Mouse (Mus musculus): Measurements from ENCODE around the gene Rnaseh2b. TPM values are rescaled to one million over a fixed set of nuclear protein-coding genes. Genes with fewer than 3 reads are reported as not detected.

Rnaseh2b gene
- polyA plus RNA-seq (2014; fragmentation: Nextera tagmentation; extraction: Ambion mirVana): 65.0 and 70.9 TPM in 2 replicates

DNA sequence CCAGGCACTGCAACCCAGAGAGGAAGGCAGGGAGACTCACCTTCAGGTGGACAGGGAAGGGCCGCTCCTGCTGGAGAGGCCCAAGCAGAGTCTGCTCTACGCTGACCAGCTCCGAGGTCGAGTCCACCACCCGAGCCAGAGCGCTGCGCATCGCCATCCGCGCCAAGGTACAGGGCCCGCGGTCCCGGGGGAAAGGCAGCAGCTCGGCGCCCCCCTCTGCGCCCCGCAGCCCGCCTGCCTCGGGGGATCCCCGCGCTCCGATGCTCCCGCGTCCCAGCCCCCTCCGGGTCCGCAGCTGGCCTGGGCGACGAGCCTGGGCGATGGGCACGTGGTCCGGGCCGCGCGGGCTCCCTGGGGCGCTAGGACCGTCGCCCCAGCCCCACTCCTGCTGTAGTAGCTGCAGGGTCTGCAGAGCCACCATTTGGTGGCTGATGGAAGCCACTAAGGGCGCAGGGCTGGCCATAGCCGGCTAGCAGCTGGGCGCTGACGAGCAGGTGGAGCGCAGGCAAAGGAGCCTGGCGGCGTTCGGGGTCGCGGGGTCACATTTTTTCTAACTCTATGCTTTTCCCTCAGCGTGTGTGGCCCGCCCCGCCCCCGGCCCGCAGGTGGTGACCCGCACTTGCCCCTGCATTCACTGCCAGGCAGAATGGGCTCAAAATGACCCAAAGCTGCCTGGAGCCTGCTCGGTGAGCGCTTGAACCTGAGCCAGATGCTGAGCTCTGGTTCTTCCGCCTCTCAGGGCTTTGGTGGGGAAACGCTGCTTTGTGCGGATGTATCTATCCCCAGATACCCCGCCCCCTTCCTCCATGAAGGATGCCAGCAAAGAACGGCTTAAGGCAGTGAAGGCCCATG is at the start of gene Rnaseh2b, which contains the start of gene Dleu7:
Gene Rnaseh2b (plus strand): TSS at position 102 of the 852 bp plus-strand sequence.
Gene Dleu7 (minus strand): TSS at position 560 of the 852 bp plus-strand sequence.
- Histone ChIP-seq H3K27me3 (ENCODE audit: control insufficient read depth, insufficient read depth, low read length) (no peaks in the 10 kb centered on the region), H3K9ac (replicated peaks; ENCODE audit: low read depth, low read length) (peak within 1 kb of the TSS; percentile 40), H3K36me3 (ENCODE audit: control insufficient read depth, insufficient read depth, low read length) (no peaks in the 10 kb centered on the region), H3K4me1 (ENCODE audit: control insufficient read depth, insufficient read depth, low read length) (peaks cover 3% of the 10 kb centered on the region; the same call in 1 of the 2 replicates), H3K4me3 (ENCODE audit: low read depth, low read length) (peak within 1 kb of the TSS; percentile 42), H3K4me2 (replicated peaks; ENCODE audit: low read depth, low read length) (peak within 1 kb of the TSS; percentile 99), H3K27ac (ENCODE audit: low read length) (no peak within 1 kb of the TSS), H3K9me3 (ENCODE audit: control insufficient read depth, low read depth, low read length) (no peaks in the 10 kb centered on the region)
- WGBS: under 1% methylated on average over 60 of the region's 60 CpGs
- peak; percentile 42 for ATAC-seq (ENCODE audit: insufficient number of reproducible peaks, insufficient read depth, low FRiP score, low read depth)

DNA sequence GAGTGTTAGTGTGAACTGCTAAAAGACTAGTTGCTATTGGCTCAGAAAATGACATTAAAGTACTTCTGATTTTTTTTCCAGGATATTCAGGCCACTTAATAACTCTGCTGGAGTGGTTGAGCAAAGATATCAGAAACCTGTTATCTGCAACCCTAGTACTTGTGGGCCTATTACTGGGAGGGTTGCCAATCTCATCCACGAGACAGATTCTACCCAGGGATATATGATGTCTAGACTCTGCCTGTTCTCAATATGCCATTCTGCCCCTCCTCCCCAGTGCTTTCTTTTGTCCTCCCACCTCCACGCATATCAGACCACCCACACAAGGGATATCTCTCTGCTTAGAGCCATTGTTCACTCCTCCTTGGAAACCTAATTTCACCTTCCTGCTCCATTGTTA is 48.9 kb upstream of the Rnaseh2b start:
- WGBS: 77% methylated on average over 2 of the region's 2 CpGs
- ATAC-seq (ENCODE audit: insufficient number of reproducible peaks, insufficient read depth, low FRiP score, low read depth): no peak
- H3K36me3 ChIP-seq (ENCODE audit: control insufficient read depth, insufficient read depth, low read length): no peaks in the 10 kb centered on the region
- H3K4me2 ChIP-seq (replicated peaks; ENCODE audit: low read depth, low read length): no peak overlapping the region
- no peak overlapping the region for H3K9ac ChIP-seq (replicated peaks; ENCODE audit: low read depth, low read length)
- no peaks in the 10 kb centered on the region for H3K9me3 ChIP-seq (ENCODE audit: control insufficient read depth, low read depth, low read length)
- H3K27ac ChIP-seq (ENCODE audit: low read length): no peak overlapping the region
- H3K4me3 ChIP-seq (ENCODE audit: low read depth, low read length): no peak overlapping the region
- H3K27me3 ChIP-seq (ENCODE audit: control insufficient read depth, insufficient read depth, low read length): no peaks in the 10 kb centered on the region
- H3K4me1 ChIP-seq (ENCODE audit: control insufficient read depth, insufficient read depth, low read length): 0 out of 2 replicates have a peak, but pooled peaks cover 3% of the 10 kb centered on the region

DNA sequence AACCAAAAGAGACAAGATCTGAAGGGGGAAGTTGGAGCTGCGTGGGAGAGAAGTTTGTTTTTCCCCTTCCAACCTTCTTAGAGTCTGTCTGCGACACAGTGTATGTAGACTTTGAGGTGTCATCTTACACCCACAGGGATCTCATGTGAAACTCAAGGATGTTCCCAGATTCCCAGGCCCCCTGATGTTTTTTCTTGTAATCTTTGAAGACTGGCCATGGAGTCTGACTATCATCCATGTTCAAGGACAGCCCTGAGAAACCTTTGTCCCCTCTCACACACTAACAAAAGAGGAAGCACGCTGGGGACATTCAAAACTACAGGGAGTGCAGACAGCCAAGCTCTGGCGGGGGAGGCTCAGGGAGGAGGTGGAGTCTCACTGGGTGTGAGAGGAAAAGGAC is 46.8 kb upstream of the Rnaseh2b start:
- 18% methylated on average over 4 of the region's 4 CpGs for WGBS
- Histone ChIP-seq H3K27me3 (ENCODE audit: control insufficient read depth, insufficient read depth, low read length) (no peaks in the 10 kb centered on the region), H3K9me3 (ENCODE audit: control insufficient read depth, low read depth, low read length) (no peaks in the 10 kb centered on the region), H3K4me3 (ENCODE audit: low read depth, low read length) (no peak overlapping the region), H3K4me1 (ENCODE audit: control insufficient read depth, insufficient read depth, low read length) (0 out of 2 replicates have a peak, but pooled peaks cover 3% of the 10 kb centered on the region), H3K27ac (ENCODE audit: low read length) (no peak overlapping the region), H3K4me2 (replicated peaks; ENCODE audit: low read depth, low read length) (no peak overlapping the region), H3K36me3 (ENCODE audit: control insufficient read depth, insufficient read depth, low read length) (no peaks in the 10 kb centered on the region), H3K9ac (replicated peaks; ENCODE audit: low read depth, low read length) (no peak overlapping the region)
- no peak for ATAC-seq (ENCODE audit: insufficient number of reproducible peaks, insufficient read depth, low FRiP score, low read depth)

DNA sequence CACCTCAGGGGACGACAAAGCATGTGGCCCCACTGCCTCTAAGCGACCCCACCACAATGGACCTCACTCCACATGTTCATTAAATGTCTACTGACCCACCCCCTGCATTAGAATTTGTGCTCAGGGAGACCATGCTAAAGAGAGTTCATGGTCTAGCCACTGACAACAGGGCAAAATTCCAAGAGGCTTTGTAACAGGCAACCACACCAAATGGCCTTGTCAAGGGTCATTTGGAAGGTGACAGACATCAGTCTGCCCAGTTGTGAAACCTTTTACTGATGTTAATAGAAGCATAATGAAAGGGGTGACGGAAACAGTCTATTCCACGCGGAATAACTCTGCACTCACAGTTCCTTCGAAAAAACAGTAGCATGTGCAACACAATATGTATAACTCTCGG is 44.0 kb upstream of the Rnaseh2b start:
- H3K4me3 ChIP-seq (ENCODE audit: low read depth, low read length): no peak overlapping the region
- no peaks in the 10 kb centered on the region for H3K36me3 ChIP-seq (ENCODE audit: control insufficient read depth, insufficient read depth, low read length)
- no peaks in the 10 kb centered on the region for H3K9me3 ChIP-seq (ENCODE audit: control insufficient read depth, low read depth, low read length)
- H3K27me3 ChIP-seq (ENCODE audit: control insufficient read depth, insufficient read depth, low read length): no peaks in the 10 kb centered on the region
- H3K9ac ChIP-seq (replicated peaks; ENCODE audit: low read depth, low read length): no peak overlapping the region
- H3K4me2 ChIP-seq (replicated peaks; ENCODE audit: low read depth, low read length): no peak overlapping the region
- 89% methylated on average over 7 of the region's 7 CpGs for WGBS
- H3K4me1 ChIP-seq (ENCODE audit: control insufficient read depth, insufficient read depth, low read length): 0 out of 2 replicates have a peak, but pooled peaks cover 3% of the 10 kb centered on the region
- H3K27ac ChIP-seq (ENCODE audit: low read length): no peak overlapping the region
- no peak for ATAC-seq (ENCODE audit: insufficient number of reproducible peaks, insufficient read depth, low FRiP score, low read depth)

DNA sequence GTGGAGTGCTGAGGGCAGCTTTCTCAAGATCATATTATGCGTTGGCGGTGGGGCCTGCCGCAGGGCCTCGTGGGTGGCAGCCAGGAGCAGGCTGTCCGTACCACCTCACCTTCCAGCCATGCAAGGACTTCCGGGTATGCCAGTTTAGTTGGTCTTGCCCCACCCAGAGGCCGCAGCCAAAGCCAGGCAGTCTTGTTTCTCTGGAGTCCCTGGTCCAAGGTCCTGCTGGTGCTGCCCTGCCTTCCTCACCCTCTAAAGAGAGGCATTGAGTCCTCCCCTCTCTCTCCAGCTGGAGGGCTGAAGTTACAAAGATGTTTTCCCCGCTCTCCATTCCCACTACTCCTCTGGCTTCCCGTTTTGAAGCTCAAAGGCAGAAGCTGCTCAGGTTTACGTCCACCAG is 43.6 kb upstream of the Rnaseh2b start:
- no peaks in the 10 kb centered on the region for H3K36me3 ChIP-seq (ENCODE audit: control insufficient read depth, insufficient read depth, low read length)
- H3K4me1 ChIP-seq (ENCODE audit: control insufficient read depth, insufficient read depth, low read length): 0 out of 2 replicates have a peak, but pooled peaks cover 3% of the 10 kb centered on the region
- no peak overlapping the region for H3K9ac ChIP-seq (replicated peaks; ENCODE audit: low read depth, low read length)
- no peaks in the 10 kb centered on the region for H3K9me3 ChIP-seq (ENCODE audit: control insufficient read depth, low read depth, low read length)
- WGBS: 79% methylated on average over 10 of the region's 10 CpGs
- H3K27ac ChIP-seq (ENCODE audit: low read length): no peak overlapping the region
- no peaks in the 10 kb centered on the region for H3K27me3 ChIP-seq (ENCODE audit: control insufficient read depth, insufficient read depth, low read length)
- no peak overlapping the region for H3K4me3 ChIP-seq (ENCODE audit: low read depth, low read length)
- no peak overlapping the region for H3K4me2 ChIP-seq (replicated peaks; ENCODE audit: low read depth, low read length)
- no peak for ATAC-seq (ENCODE audit: insufficient number of reproducible peaks, insufficient read depth, low FRiP score, low read depth)

DNA sequence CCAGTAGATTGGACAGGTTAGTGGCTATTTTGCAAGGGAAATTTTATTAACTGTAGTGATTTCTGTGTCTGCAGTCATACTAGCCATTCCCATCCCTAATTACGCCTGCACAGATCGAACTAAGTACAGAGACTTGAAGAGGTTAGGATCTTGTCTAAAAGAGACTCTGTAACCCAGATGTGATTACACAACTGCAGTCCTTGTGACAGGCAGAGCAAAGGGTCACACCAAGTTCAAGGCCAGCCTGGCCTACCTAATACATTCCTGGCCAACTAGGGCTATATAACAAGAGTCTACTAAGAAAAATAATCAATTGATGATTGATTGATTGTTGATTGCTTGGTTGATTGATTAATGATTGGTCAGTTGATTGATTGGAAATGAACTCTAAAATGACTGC is 43.1 kb upstream of the Rnaseh2b start:
- Histone ChIP-seq H3K4me2 (replicated peaks; ENCODE audit: low read depth, low read length) (no peak overlapping the region), H3K9me3 (ENCODE audit: control insufficient read depth, low read depth, low read length) (no peaks in the 10 kb centered on the region), H3K36me3 (ENCODE audit: control insufficient read depth, insufficient read depth, low read length) (no peaks in the 10 kb centered on the region), H3K4me3 (ENCODE audit: low read depth, low read length) (no peak overlapping the region), H3K27me3 (ENCODE audit: control insufficient read depth, insufficient read depth, low read length) (no peaks in the 10 kb centered on the region), H3K9ac (replicated peaks; ENCODE audit: low read depth, low read length) (no peak overlapping the region), H3K27ac (ENCODE audit: low read length) (no peak overlapping the region), H3K4me1 (ENCODE audit: control insufficient read depth, insufficient read depth, low read length) (0 out of 2 replicates have a peak, but pooled peaks cover 3% of the 10 kb centered on the region)
- WGBS: 81% methylated on average over 2 of the region's 2 CpGs
- no peak for ATAC-seq (ENCODE audit: insufficient number of reproducible peaks, insufficient read depth, low FRiP score, low read depth)

DNA sequence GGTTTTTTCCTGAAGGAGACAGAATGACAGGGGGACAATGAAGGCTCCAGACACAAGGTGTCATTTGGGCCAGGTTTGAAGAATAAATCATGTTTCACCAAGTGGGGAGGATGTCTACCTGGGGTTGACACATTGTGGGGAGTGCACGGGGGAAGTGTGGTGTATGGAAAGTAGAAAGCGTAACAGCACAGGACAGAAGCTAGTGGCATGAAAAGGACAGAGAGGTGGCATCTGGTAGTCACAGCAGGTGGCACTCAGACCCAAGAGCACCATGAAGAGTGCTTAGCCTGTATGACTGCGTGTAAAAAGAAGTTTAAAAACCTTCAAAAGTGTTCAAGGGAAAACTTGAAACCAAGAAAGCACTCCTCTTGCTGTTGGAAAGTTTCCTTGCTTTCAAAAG is 42.3 kb upstream of the Rnaseh2b start:
- Histone ChIP-seq H3K27ac (ENCODE audit: low read length) (no peak overlapping the region), H3K4me3 (ENCODE audit: low read depth, low read length) (no peak overlapping the region), H3K36me3 (ENCODE audit: control insufficient read depth, insufficient read depth, low read length) (no peaks in the 10 kb centered on the region), H3K9ac (replicated peaks; ENCODE audit: low read depth, low read length) (no peak overlapping the region), H3K9me3 (ENCODE audit: control insufficient read depth, low read depth, low read length) (no peaks in the 10 kb centered on the region), H3K4me1 (ENCODE audit: control insufficient read depth, insufficient read depth, low read length) (0 out of 2 replicates have a peak, but pooled peaks cover 3% of the 10 kb centered on the region), H3K27me3 (ENCODE audit: control insufficient read depth, insufficient read depth, low read length) (no peaks in the 10 kb centered on the region), H3K4me2 (replicated peaks; ENCODE audit: low read depth, low read length) (no peak overlapping the region)
- WGBS: 83% methylated on average over 3 of the region's 3 CpGs
- ATAC-seq (ENCODE audit: insufficient number of reproducible peaks, insufficient read depth, low FRiP score, low read depth): no peak

DNA sequence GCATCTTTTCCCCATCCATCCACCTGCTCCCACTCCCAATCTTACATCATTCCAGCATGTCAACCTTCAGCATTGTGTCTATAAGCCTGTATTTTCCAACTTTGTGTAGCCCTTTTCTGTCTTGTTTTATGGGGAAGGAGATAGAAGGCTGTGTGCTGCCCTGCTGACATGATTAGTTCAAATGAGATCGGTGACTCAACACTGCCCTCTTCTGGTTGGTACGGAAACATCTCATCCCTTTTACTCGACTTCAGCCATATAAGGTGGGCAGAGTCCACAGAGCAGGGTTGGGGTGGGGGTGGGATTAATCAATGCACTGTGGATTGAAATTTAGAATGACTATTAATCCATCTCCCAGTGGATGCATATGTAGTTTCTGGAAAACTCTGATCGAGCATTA is 40.4 kb upstream of the Rnaseh2b start:
- H3K4me2 ChIP-seq (replicated peaks; ENCODE audit: low read depth, low read length): no peak overlapping the region
- 9% methylated on average over 4 of the region's 4 CpGs for WGBS
- H3K4me1 ChIP-seq (ENCODE audit: control insufficient read depth, insufficient read depth, low read length): no peaks in the 10 kb centered on the region
- H3K27ac ChIP-seq (ENCODE audit: low read length): no peak overlapping the region
- no peaks in the 10 kb centered on the region for H3K27me3 ChIP-seq (ENCODE audit: control insufficient read depth, insufficient read depth, low read length)
- peak; percentile 23; the same call in 1 of the 2 replicates for ATAC-seq (ENCODE audit: insufficient number of reproducible peaks, insufficient read depth, low FRiP score, low read depth)
- no peak overlapping the region for H3K9ac ChIP-seq (replicated peaks; ENCODE audit: low read depth, low read length)
- H3K4me3 ChIP-seq (ENCODE audit: low read depth, low read length): no peak overlapping the region
- no peaks in the 10 kb centered on the region for H3K9me3 ChIP-seq (ENCODE audit: control insufficient read depth, low read depth, low read length)
- no peaks in the 10 kb centered on the region for H3K36me3 ChIP-seq (ENCODE audit: control insufficient read depth, insufficient read depth, low read length)
